Mouse (Mus musculus): ENCODE measurements at regions not wholly inside any gene's neighbourhood (a gene's known extent, or its start where the extent isn't known, plus 50 kb on each side); places are given as distances from the start of the nearest gene placed in this dataset.

GRCm38 (mm10) chr4:75884371-75884770 lies 606.3 kb upstream of the Dmac1 start:
- Histone ChIP-seq H3K27ac (ENCODE audit: insufficient read depth, low read depth) (no peak overlapping the region), H3K9ac (ENCODE audit: insufficient read depth, low read depth) (no peak overlapping the region), H3K27me3 (replicated peaks) (no peaks in the 10 kb centered on the region), H3K9me3 (replicated peaks; ENCODE audit: low read length) (peaks cover 44% of the 10 kb centered on the region), H3K4me2 (ENCODE audit: insufficient read depth, low read depth, poor library complexity, severe bottlenecking) (no peak overlapping the region), H3K79me2 (replicated peaks; ENCODE audit: control insufficient read depth, extremely low read depth, insufficient read depth, poor library complexity, severe bottlenecking) (no peaks in the 10 kb centered on the region), H3K36me3 (replicated peaks in 1 of 2; ENCODE audit: control insufficient read depth in 1 of 2, insufficient read depth in 1 of 2, low read length in 1 of 2) (no peaks in the 10 kb centered on the region), H3K4me1 (ENCODE audit: control insufficient read depth in 1 of 2, insufficient read depth in 2 of 2) (no peaks in the 10 kb centered on the region), H3K4me3 (replicated peaks in 1 of 3; ENCODE audit: low read depth in 2 of 3, low read length in 2 of 3, poor library complexity in 1 of 3) (no peak overlapping the region)
- DNase-seq (ENCODE audit: extremely low read depth), result no peak
- dilution Hi-C loops (cut with MboI; ENCODE audit: extremely low pct_ligation_motif_present, extremely low pct_unique_long_range_greater_than_20kb, low sequenced_read_pairs) (no loop called here), in situ Hi-C loops (cut with MboI; ENCODE audit: low pct_ligation_motif_present, low pct_unique_long_range_greater_than_20kb, low sequenced_read_pairs) (no loop called here)
- TF ChIP-seq BHLHE40 (IDR thresholded peaks at IDR 0.05; ENCODE audit: low read depth, low read length) (no peak), POLR2AphosphoS2 (IDR thresholded peaks at IDR 0.05; ENCODE audit: low read depth, low read length) (no peak), MEF2A (IDR thresholded peaks at IDR 0.05; ENCODE audit: borderline replicate concordance, low read depth, low read length) (no peak), KAT2A (IDR thresholded peaks at IDR 0.05; ENCODE audit: insufficient replicate concordance, low read length) (no peak), CHD2 (IDR thresholded peaks at IDR 0.05; ENCODE audit: low read length) (no peak), MAFK (IDR thresholded peaks at IDR 0.05; ENCODE audit: insufficient replicate concordance, low read length) (no peak), ZMIZ1 (IDR thresholded peaks at IDR 0.05; ENCODE audit: low read depth, low read length) (no peak), MYC (IDR thresholded peaks at IDR 0.05; ENCODE audit: low read depth, low read length) (no peak), CTCF (conservative IDR thresholded peaks at IDR 0.05 in 1 of 2, IDR thresholded peaks at IDR 0.05 in 1 of 2; ENCODE audit: low read depth in 2 of 2, low read length in 2 of 2) (no peak), RAD21 (IDR thresholded peaks at IDR 0.05; ENCODE audit: low read depth, low read length) (no peak), NRF1 (IDR thresholded peaks at IDR 0.05; ENCODE audit: low read depth, low read length) (no peak), SMC3 (IDR thresholded peaks at IDR 0.05; ENCODE audit: low read depth, low read length) (no peak), ELF1 (IDR thresholded peaks at IDR 0.05; ENCODE audit: low read depth, low read length) (no peak), CHD1 (IDR thresholded peaks at IDR 0.05; ENCODE audit: low read depth, low read length) (no peak), ZNF384 (IDR thresholded peaks at IDR 0.05; ENCODE audit: low read depth, low read length) (no peak)

- Histone ChIP-seq H3K27me3 (replicated peaks) (no peaks in the 10 kb centered on the region), H3K9me3 (replicated peaks; ENCODE audit: low read length) (peaks cover 41% of the 10 kb centered on the region), H3K9ac (ENCODE audit: insufficient read depth, low read depth) (no peak overlapping the region), H3K36me3 (replicated peaks in 1 of 2; ENCODE audit: control insufficient read depth in 1 of 2, insufficient read depth in 1 of 2, low read length in 1 of 2) (no peaks in the 10 kb centered on the region), H3K79me2 (replicated peaks; ENCODE audit: control insufficient read depth, extremely low read depth, insufficient read depth, poor library complexity, severe bottlenecking) (no peaks in the 10 kb centered on the region), H3K27ac (ENCODE audit: insufficient read depth, low read depth) (no peak overlapping the region), H3K4me3 (replicated peaks in 1 of 3; ENCODE audit: low read depth in 2 of 3, low read length in 2 of 3, poor library complexity in 1 of 3) (no peak overlapping the region), H3K4me1 (ENCODE audit: control insufficient read depth in 1 of 2, insufficient read depth in 2 of 2) (no peaks in the 10 kb centered on the region), H3K4me2 (ENCODE audit: insufficient read depth, low read depth, poor library complexity, severe bottlenecking) (no peak overlapping the region)
- DNase-seq (ENCODE audit: extremely low read depth), result no peak
- dilution Hi-C loops (cut with MboI; ENCODE audit: extremely low pct_ligation_motif_present, extremely low pct_unique_long_range_greater_than_20kb, low sequenced_read_pairs) (no loop called here), in situ Hi-C loops (cut with MboI; ENCODE audit: low pct_ligation_motif_present, low pct_unique_long_range_greater_than_20kb, low sequenced_read_pairs) (no loop called here)
- TF ChIP-seq USF1 (IDR thresholded peaks at IDR 0.05; ENCODE audit: low read depth, low read length), result no peak
- no peak for TF ChIP-seq GABPA (IDR thresholded peaks at IDR 0.05; ENCODE audit: insufficient replicate concordance, low read depth, low read length)
- no peak for TF ChIP-seq IRF4 (IDR thresholded peaks at IDR 0.05; ENCODE audit: low read depth, low read length)
- no peak for TF ChIP-seq USF2 (conservative IDR thresholded peaks at IDR 0.05; ENCODE audit: low read depth, low read length)
- no peak for TF ChIP-seq SMC3 (IDR thresholded peaks at IDR 0.05; ENCODE audit: low read depth, low read length)
- TF ChIP-seq KAT2A (IDR thresholded peaks at IDR 0.05; ENCODE audit: insufficient replicate concordance, low read length), result no peak
These were observed 591.7 kb upstream of the Dmac1 start for GRCm38 (mm10) chr4:75869771-75870170.

Measured in CH12.LX (cell line).